Mouse (Mus musculus): ENCODE results near the gene Dgcr8. TPM values are rescaled to one million over a fixed set of nuclear protein-coding genes. Genes with fewer than 3 reads are reported as not detected.

Dgcr8 gene
- polyA plus RNA-seq, 1 experiment from 2014 or later: 21.4 TPM

DNA sequence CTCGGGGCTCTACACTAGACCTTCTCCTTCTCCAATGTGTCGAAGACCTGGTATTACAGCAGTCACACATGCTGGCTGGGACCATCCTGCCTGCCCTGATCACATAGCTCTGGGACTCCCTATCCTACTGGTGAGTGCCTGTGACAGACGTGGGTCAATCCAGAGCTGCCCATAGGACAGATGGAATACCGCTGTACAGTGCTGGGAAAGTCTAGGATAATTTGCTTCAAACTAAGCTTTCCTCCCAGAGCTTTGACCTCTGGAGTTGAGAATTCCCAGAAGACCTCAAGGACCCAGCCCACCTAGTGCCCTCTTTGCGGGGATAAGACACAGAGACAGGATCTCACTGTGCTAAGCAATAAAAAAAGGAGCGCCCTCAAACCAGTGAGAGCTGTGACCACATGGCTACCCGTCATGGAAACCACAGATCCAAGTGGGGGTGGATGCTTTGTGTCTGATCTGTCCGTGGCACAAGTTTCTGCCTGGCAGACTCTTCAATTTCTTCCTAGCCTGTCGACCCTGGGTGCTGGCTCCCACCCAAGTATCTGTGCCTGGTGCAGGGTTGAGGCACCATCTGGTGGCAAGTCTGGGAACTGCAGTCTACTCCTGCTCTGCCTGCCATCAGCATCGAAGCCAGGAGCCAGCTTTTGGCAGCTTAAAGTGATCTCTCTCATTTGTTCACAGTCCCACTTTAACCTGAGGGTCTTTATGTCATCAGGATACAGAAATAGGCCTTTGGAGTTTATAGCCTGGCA, 77.5 kb downstream of the Dgcr8 start:
- H3K9ac ChIP-seq: no peak overlapping the region

DNA sequence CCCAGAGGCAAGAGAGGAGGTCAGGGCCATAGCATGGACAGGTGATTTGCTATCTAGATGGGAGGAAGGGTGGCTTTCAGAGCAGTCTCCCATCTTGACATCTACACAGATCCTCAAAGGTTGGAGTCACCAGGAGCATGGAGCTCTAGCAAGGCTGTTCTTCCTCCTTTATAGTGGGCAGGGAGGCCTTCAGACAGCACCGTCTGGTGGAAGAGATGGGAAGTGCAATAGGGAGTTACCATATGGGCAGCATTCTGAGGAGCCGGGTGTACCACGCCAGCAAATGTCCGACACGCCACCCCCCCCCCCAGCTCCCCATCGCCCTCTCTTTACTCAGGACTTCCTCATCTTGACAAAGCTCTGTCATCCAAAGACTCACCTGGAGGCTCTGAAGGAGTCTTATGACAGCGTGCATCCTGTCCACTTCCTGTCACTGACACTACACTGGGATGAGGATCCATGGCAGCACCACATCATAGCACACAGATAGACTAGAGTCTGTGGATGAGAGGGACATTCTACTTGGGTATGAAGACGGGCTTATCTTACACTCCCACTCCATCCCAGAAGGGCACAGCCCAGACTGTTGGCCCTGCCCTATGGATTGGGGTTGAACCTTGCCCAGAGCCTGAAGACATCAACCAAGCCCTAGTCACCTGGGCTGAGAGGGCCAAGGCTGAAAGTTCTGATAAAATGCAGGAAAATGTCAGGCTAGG, 78.2 kb downstream of the Dgcr8 start:
- peak; percentile 70 for ATAC-seq
- Histone ChIP-seq H3K4me1 (replicated peaks) (peaks cover 6% of the 10 kb centered on the region; the same call in 1 of the 2 replicates), H3K27me3 (replicated peaks) (no peaks in the 10 kb centered on the region), H3K9ac (no peak overlapping the region), H3K36me3 (no peaks in the 10 kb centered on the region), H3K4me2 (replicated peaks) (no peak overlapping the region), H3K4me3 (replicated peaks) (no peak overlapping the region), H3K9me3 (no peaks in the 10 kb centered on the region), H3K27ac (no peak overlapping the region)
- WGBS: 19% methylated on average over 8 of the region's 8 CpGs

More for the DNA sequence above, 77.5 kb downstream of the Dgcr8 start:
- Histone ChIP-seq H3K4me2 (replicated peaks) (no peak overlapping the region), H3K36me3 (no peaks in the 10 kb centered on the region), H3K27ac (no peak overlapping the region), H3K4me3 (replicated peaks) (no peak overlapping the region), H3K27me3 (replicated peaks) (no peaks in the 10 kb centered on the region), H3K9me3 (no peaks in the 10 kb centered on the region), H3K4me1 (replicated peaks) (peaks cover 6% of the 10 kb centered on the region; the same call in 1 of the 2 replicates)
- 38% methylated on average over 10 of the region's 10 CpGs for WGBS
- ATAC-seq: peak; percentile 63

MicroRNA genes within 50 kb of the gene (microRNA counts, 519-probe panel; counts per million panel counts)
- microRNA mmu-miR-1306 (2,283 counts per million, percentile 58 among the panel's probes with 10 or more counts), microRNA mmu-miR-185 (2,900 counts per million, percentile 75 among the panel's probes with 10 or more counts)

Other genes with a start within 250 kb of the Dgcr8 start
- gene Dgcr6, start 236.4 kb downstream of the Dgcr8 start, polyA plus RNA-seq (2015; fragmentation: Nextera tagmentation; extraction: Ambion mirVana): 71.2 and 75.7 TPM in 2 replicates
- gene Prodh, start 199.0 kb downstream of the Dgcr8 start, polyA plus RNA-seq (2015; fragmentation: Nextera tagmentation; extraction: Ambion mirVana): 15.0 and 19.9 TPM in 2 replicates
- 4.1 and 4.7 TPM in 2 replicates for gene Rtn4r, start 161.6 kb downstream of the Dgcr8 start, polyA plus RNA-seq (2015; fragmentation: Nextera tagmentation; extraction: Ambion mirVana)
- gene Ccdc188, start 71.4 kb downstream of the Dgcr8 start, polyA plus RNA-seq (2015; fragmentation: Nextera tagmentation; extraction: Ambion mirVana): not detected in 2 replicates
- gene Zdhhc8, start 54.1 kb downstream of the Dgcr8 start, polyA plus RNA-seq (2015; fragmentation: Nextera tagmentation; extraction: Ambion mirVana): 11.5 and 11.6 TPM in 2 replicates
- 102 and 107 TPM in 2 replicates for gene Trmt2a, start 40.6 kb downstream of the Dgcr8 start, polyA plus RNA-seq (2015; fragmentation: Nextera tagmentation; extraction: Ambion mirVana)
- gene Ranbp1, start 40.5 kb downstream of the Dgcr8 start, polyA plus RNA-seq (2015; fragmentation: Nextera tagmentation; extraction: Ambion mirVana): 535 and 668 TPM in 2 replicates
- 3.3 TPM in 1 of 2 replicates, not detected in the other for gene Gm49776, start 30.9 kb downstream of the Dgcr8 start, polyA plus RNA-seq (2015; fragmentation: Nextera tagmentation; extraction: Ambion mirVana)
- gene Tango2, start 58.9 kb upstream of the Dgcr8 start, polyA plus RNA-seq (2015; fragmentation: Nextera tagmentation; extraction: Ambion mirVana): 43.0 and 49.4 TPM in 2 replicates
- 21.7 and 22.1 TPM in 2 replicates for gene Arvcf, start 58.9 kb upstream of the Dgcr8 start, polyA plus RNA-seq (2015; fragmentation: Nextera tagmentation; extraction: Ambion mirVana)
- gene Txnrd2, start 137.1 kb upstream of the Dgcr8 start, polyA plus RNA-seq (2015; fragmentation: Nextera tagmentation; extraction: Ambion mirVana): 25.4 and 25.8 TPM in 2 replicates
- 89.5 and 97.1 TPM in 2 replicates for gene Comt, start 137.6 kb upstream of the Dgcr8 start, polyA plus RNA-seq (2015; fragmentation: Nextera tagmentation; extraction: Ambion mirVana)
- 13.8 and 14.0 TPM in 2 replicates for gene Gnb1l, start 209.5 kb upstream of the Dgcr8 start, polyA plus RNA-seq (2015; fragmentation: Nextera tagmentation; extraction: Ambion mirVana)
- 3.2 and 3.4 TPM in 2 replicates for gene Rtl10, start 209.7 kb upstream of the Dgcr8 start, polyA plus RNA-seq (2015; fragmentation: Nextera tagmentation; extraction: Ambion mirVana)